Mouse (Mus musculus) stomach, embryonic 15.5 days (tissue): Measurements from ENCODE around the gene Meis1. TPM values are rescaled to one million over a fixed set of nuclear protein-coding genes. Genes with fewer than 3 reads are reported as not detected.

Experiments
- ATAC-seq: fragments of 200-750 bp; cut with Nextera tagmentation; 2 replicates; pipeline ENCODE4 v1.8.0; 2017; ENCODE audit warnings: low read depth, moderate number of reproducible peaks, moderate TSS enrichment; ENCODE audit not compliant: insufficient read depth, low FRiP score
- H3K27ac ChIP-seq: fragments of 300-500 bp; sonication (generic); 2 replicates; pipeline ENCODE4 v1.5.1; 2015; ENCODE audit warnings: mild to moderate bottlenecking, inconsistent platforms
- H3K27me3 ChIP-seq: fragments of 300-500 bp; sonication (generic); replicated peaks from 2 replicates; pipeline ENCODE4 v1.6.1; 2015; ENCODE audit warnings: inconsistent platforms
- H3K36me3 ChIP-seq: fragments of 300-500 bp; sonication (generic); 2 replicates; pipeline ENCODE4 v1.6.1; 2015; ENCODE audit warnings: inconsistent platforms
- H3K4me1 ChIP-seq: fragments of 300-500 bp; sonication (generic); 2 replicates; pipeline ENCODE4 v1.6.1; 2015; ENCODE audit warnings: inconsistent platforms
- H3K4me2 ChIP-seq: fragments of 300-500 bp; sonication (generic); 2 replicates; pipeline ENCODE4 v1.6.1; 2015; ENCODE audit warnings: mild to moderate bottlenecking, inconsistent platforms
- H3K4me3 ChIP-seq: fragments of 300-500 bp; sonication (generic); replicated peaks from 2 replicates; pipeline ENCODE4 v1.5.1; 2015; ENCODE audit warnings: inconsistent platforms
- H3K9ac ChIP-seq: fragments of 300-500 bp; sonication (generic); 2 replicates; pipeline ENCODE4 v1.6.1; 2015; ENCODE audit warnings: inconsistent platforms
- H3K9me3 ChIP-seq: fragments of 300-500 bp; sonication (generic); 2 replicates; pipeline ENCODE4 v1.6.1; 2016; ENCODE audit warnings: inconsistent platforms
- WGBS: fragments of 180-500 bp; shearing (Covaris S2); methylation state at CpG from one replicate; pipeline ENCODE4 v1.1.7; 2015; 5-methylcytosine and 5-hydroxymethylcytosine counted together
- polyA plus RNA-seq: library from polyadenylated mRNA; unstranded; fragments of >200 nt; fragmentation: Nextera tagmentation; extraction: Ambion mirVana; gene quantifications from 2 replicates; pipeline ENCODE4 v1.2.1, GENCODE M21; 2015

Meis1 gene
- polyA plus RNA-seq, 1 experiment from 2014 or later, result 139 TPM

DNA sequence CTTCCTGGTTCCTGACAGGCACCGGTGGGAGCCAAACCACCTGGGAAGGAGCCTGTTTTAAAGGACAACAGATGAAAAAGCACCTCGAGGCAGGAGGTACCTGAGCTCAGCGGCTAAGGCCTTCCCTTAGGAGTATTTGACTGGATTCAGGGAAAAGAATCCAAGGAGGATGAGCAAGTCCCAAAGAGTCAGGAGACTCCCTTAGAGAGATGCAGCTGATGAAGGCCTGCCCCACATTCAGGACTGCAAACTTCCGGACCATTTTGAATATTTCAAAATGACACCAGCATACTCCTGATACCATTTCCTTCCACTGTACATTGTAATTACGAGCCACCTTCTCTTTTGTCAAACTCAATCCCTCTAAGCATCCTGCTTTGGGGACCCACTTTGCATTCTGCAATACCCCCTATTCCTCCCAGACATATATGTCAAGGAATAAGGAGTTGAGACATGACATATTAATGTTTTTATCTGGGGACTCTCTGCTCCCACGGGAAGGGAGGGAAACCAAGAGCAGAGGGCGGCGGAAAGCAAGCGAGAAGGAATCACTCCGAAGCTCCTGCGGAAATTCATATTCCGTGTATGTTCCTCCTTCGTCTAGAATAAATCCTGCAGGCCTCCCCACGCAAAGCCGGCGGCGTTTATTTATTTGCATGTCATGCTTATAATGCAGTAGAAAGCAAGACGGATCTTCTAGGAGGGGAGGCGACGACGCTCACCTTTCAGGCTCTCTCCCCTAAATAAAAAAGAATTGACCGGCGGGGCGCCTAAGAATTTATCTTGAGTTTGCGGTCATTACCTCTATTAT lies 148.5 kb downstream of the Meis1 start:
- Histone ChIP-seq H3K27ac (peak overlapping the region; percentile 97), H3K9ac (peak overlapping the region; percentile 73; the same call in 1 of the 2 replicates), H3K27me3 (no peaks in the 10 kb centered on the region), H3K4me2 (peak overlapping the region; percentile 77), H3K36me3 (no peaks in the 10 kb centered on the region), H3K9me3 (no peaks in the 10 kb centered on the region), H3K4me3 (peak overlapping the region; percentile 52), H3K4me1 (0 out of 2 replicates have a peak, but pooled peaks cover 7% of the 10 kb centered on the region)
- WGBS, result 12% methylated on average over 25 of the region's 25 CpGs
- ATAC-seq, result no peak

DNA sequence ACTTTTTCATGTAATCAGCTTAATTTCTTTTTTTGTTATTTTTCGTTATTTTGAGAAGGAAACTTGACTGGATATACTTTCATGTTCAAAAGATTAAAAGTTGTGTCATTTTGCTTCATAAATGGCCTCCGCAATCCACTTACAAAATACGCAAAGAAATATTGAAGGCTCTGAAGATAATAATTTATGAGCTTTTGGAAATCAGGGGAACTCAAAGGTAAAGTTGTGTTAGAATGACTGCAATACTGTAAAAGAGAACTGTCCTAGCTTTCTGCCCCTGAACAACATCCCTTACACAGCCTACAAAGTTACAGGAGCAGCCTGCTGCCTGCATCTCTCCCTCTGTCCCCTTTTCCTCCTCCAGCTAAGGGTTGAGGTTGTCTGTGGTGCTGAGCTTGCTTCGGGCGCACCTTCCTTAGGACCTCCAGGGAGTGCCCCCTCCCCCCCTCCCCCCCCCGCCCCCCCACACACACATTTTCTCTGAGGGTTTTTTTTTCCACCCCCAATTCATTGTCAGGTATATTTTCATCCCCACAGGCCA lies 149.3 kb downstream of the Meis1 start:
- Histone ChIP-seq H3K27ac (peak overlapping the region; percentile 97), H3K9ac (no peak overlapping the region), H3K4me2 (peak overlapping the region; percentile 77), H3K27me3 (no peaks in the 10 kb centered on the region), H3K4me3 (no peak overlapping the region), H3K4me1 (0 out of 2 replicates have a peak, but pooled peaks cover 5% of the 10 kb centered on the region), H3K36me3 (no peaks in the 10 kb centered on the region), H3K9me3 (no peaks in the 10 kb centered on the region)
- WGBS, result 42% methylated on average over 4 of the region's 6 CpGs
- no peak for ATAC-seq

DNA sequence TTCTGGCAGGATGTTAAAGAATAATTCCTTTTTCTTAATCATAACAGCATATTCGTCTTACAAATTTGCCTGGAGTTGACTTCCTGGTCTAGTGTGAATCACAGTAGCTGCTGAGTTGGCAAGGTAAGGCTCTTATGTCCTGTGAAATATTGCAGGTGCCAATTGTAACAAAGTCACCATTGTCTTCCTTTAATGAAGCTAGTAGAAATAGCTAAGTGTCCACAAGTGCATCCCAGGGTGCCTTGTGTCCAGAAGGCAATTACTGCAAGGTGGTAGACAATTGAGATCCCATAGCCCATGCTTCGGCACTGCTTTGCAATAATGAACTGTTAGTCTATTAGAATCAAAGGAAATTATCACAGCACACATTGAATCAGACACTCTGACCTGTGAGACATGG lies 151.1 kb downstream of the Meis1 start:
- Histone ChIP-seq H3K9ac (no peak overlapping the region), H3K36me3 (no peaks in the 10 kb centered on the region), H3K4me3 (no peak overlapping the region), H3K9me3 (no peaks in the 10 kb centered on the region), H3K4me1 (0 out of 2 replicates have a peak, but pooled peaks cover 5% of the 10 kb centered on the region), H3K27me3 (no peaks in the 10 kb centered on the region), H3K4me2 (no peak overlapping the region), H3K27ac (peak overlapping the region; percentile 11; the same call in 1 of the 2 replicates)
- no peak for ATAC-seq
- WGBS, result 60% methylated on average over 2 of the region's 2 CpGs

DNA sequence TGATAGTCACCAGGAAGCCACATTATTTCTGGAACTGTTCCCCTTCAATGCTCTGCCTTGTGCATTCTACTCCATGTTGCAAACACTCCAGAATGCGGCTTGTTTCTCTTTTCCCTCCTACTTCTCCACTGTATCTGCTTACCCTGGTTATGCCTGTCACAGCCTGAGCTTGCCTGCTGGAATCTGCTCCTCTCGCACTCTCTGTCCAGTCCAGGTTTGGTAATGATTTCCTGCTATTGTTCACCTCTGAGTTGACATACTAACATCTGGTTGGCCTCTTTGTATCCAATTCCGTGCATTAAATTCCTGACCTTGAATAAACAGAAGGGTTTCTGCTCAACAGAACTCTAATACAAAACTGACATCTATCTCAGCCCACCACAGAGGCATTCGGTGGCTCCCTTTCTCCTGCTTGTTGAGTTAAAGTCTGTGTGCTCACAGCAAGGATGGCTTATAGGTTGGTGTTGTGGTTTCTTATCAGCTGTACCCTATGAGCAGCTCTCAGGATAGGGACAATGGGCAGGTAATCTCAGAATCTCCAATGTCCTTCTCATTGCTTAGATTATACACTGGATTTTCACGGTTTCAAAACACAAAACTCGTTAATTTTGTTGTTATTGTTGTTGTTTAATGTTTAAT lies 152.5 kb downstream of the Meis1 start:
- Histone ChIP-seq H3K9me3 (no peaks in the 10 kb centered on the region), H3K27ac (peak overlapping the region; percentile 44), H3K9ac (no peak overlapping the region), H3K4me2 (no peak overlapping the region), H3K4me3 (no peak overlapping the region), H3K36me3 (no peaks in the 10 kb centered on the region), H3K4me1 (0 out of 2 replicates have a peak, but pooled peaks cover 5% of the 10 kb centered on the region), H3K27me3 (no peaks in the 10 kb centered on the region)
- WGBS, result 27% methylated on average over 6 of the region's 6 CpGs
- ATAC-seq, result no peak

DNA sequence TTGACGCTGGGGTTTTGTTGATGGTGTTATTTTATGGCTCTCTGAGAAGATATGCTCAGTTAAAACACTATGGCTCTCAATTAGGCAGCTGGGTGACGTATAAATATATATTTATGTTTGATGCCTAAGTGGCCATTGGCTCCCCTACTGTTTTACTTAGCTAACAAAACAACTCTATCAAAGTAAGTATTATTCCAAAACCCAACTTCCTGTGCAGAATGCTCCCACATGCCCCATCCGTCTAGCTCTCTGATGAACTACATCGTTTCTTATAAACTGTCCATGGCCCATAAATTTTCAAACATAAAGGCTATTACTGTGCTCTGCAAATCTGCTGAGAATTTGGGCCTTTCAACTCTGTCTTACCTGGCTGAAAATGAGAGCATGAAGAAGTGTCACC lies 168.0 kb downstream of the Meis1 start:
- no peak for ATAC-seq
- Histone ChIP-seq H3K9ac (no peak overlapping the region), H3K27me3 (no peaks in the 10 kb centered on the region), H3K36me3 (no peaks in the 10 kb centered on the region), H3K4me3 (no peak overlapping the region), H3K9me3 (no peaks in the 10 kb centered on the region), H3K4me1 (no peaks in the 10 kb centered on the region), H3K4me2 (no peak overlapping the region), H3K27ac (no peak overlapping the region)
- 53% methylated on average over 4 of the region's 4 CpGs for WGBS

DNA sequence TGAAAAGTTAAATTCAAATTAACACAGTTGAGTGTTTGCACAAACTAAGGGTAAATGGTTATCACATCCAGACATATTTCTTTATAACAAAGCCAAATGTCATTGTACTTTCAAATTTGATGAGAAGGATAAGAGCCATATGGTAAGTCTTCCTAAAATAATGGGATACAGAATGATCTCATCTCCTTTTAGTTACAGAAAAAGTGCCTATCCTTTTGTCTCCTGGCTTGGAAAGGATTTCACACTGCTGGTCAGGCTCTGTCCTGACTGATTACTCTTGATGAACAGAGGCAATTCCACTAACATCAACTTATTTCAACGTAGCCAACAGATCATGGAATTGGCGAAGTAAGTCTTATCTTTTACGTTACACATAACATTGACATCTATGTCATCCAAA lies 171.1 kb downstream of the Meis1 start:
- no peaks in the 10 kb centered on the region for H3K36me3 ChIP-seq
- H3K27ac ChIP-seq, result no peak overlapping the region
- no peak overlapping the region for H3K9ac ChIP-seq
- H3K4me3 ChIP-seq, result no peak overlapping the region
- H3K4me1 ChIP-seq, result no peaks in the 10 kb centered on the region
- no peaks in the 10 kb centered on the region for H3K9me3 ChIP-seq
- no peaks in the 10 kb centered on the region for H3K27me3 ChIP-seq
- ATAC-seq, result no peak
- H3K4me2 ChIP-seq, result no peak overlapping the region
- 89% methylated on average over 3 of the region's 3 CpGs for WGBS

DNA sequence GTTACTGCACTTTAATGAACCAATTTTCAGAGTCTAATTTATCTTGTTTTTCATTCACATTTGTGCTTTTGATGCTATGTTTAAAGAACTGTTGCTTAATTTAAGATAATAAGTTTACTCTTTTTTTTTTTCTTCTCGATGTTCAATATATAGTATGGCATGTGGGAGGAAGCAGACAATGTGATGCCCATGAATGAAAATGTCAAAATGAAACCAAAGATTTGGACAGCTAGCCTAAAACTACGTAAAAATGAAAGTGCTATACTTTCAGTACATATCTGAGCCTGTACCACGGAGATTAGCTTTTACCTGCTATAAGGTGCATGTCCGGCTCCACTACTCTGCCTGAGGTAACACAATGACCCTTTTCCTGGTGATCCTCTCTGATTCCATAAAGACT lies 172.3 kb downstream of the Meis1 start:
- no peak overlapping the region for H3K27ac ChIP-seq
- H3K4me1 ChIP-seq, result no peaks in the 10 kb centered on the region
- no peak overlapping the region for H3K9ac ChIP-seq
- no peaks in the 10 kb centered on the region for H3K9me3 ChIP-seq
- no peak overlapping the region for H3K4me2 ChIP-seq
- 90% methylated on average over 4 of the region's 4 CpGs for WGBS
- H3K27me3 ChIP-seq, result no peaks in the 10 kb centered on the region
- no peak overlapping the region for H3K4me3 ChIP-seq
- no peak for ATAC-seq
- H3K36me3 ChIP-seq, result no peaks in the 10 kb centered on the region

DNA sequence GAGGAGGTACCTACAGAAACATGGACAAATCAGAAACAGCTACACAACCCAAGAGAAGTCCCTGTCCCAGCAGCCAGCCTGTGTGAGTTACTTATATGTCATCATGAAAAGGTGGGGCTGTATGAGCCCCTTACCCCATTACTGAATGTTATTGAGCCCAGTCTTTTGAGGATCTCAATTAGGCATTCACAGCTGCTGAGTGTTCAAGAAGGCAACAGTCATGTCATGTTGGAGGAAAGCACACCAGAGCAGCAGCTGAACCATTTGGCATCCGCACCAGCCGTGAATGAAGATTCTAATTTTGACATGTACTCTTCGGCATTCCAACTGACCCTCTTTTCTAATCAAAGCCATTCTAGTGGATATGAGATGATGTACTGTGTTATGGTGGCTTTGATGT lies 172.9 kb downstream of the Meis1 start:
- Histone ChIP-seq H3K4me1 (no peaks in the 10 kb centered on the region), H3K4me3 (no peak overlapping the region), H3K9ac (no peak overlapping the region), H3K4me2 (no peak overlapping the region), H3K27me3 (no peaks in the 10 kb centered on the region), H3K36me3 (no peaks in the 10 kb centered on the region), H3K27ac (no peak overlapping the region), H3K9me3 (no peaks in the 10 kb centered on the region)
- no peak for ATAC-seq
- WGBS, result 68% methylated on average over 3 of the region's 3 CpGs

DNA sequence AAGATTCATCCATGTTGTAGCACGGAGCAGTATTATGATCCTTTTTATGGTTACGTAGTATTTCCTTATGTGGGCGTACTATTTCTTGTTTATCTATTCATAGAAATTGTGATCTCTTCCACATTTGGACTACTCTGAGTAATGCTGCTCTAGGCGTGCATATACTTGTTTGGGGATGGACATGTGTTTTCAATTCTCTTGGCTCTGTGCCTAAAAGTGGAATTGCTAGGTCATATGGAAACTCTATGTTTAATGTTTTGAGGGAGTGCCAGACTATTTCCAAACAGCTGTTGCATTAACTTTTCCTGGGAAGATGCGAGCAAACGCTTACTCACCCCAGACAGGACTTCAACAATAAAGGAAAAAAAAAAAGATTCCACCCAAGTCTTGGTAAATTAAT lies 173.3 kb downstream of the Meis1 start:
- H3K9me3 ChIP-seq, result no peaks in the 10 kb centered on the region
- no peak overlapping the region for H3K9ac ChIP-seq
- no peaks in the 10 kb centered on the region for H3K27me3 ChIP-seq
- no peak overlapping the region for H3K4me2 ChIP-seq
- ATAC-seq, result no peak; the same call in 1 of the 2 replicates
- H3K27ac ChIP-seq, result no peak overlapping the region
- H3K36me3 ChIP-seq, result no peaks in the 10 kb centered on the region
- WGBS, result 67% methylated on average over 6 of the region's 6 CpGs
- no peaks in the 10 kb centered on the region for H3K4me1 ChIP-seq
- H3K4me3 ChIP-seq, result no peak overlapping the region

DNA sequence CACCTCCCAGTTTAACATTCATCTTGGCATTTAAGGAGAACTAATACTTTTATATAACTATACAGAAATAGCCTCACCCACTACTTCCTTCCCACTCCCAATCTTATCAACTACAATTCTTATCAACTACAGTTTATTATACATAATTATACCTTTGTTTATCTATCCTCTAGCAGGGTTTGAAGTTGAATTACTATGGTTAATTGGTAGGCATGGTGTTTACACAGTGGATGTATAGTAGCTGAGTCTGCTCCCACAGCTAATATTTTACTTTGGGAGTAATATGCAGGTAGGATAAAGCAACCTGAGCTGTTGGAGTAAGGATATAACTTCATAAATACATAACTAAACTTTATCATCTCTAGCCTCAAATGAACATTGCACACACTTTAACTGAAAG lies 188.7 kb downstream of the Meis1 start:
- Histone ChIP-seq H3K27me3 (no peaks in the 10 kb centered on the region), H3K9me3 (no peaks in the 10 kb centered on the region), H3K4me2 (no peak overlapping the region), H3K4me1 (no peaks in the 10 kb centered on the region), H3K9ac (no peak overlapping the region), H3K36me3 (no peaks in the 10 kb centered on the region), H3K27ac (no peak overlapping the region), H3K4me3 (no peak overlapping the region)
- no peak for ATAC-seq
